Mouse (Mus musculus): ENCODE measurements around the gene Olfr351. TPM values are rescaled to one million over a fixed set of nuclear protein-coding genes. Genes with fewer than 3 reads are reported as not detected.

Olfr351 gene
- not detected for polyA plus RNA-seq (2017; shearing (Covaris generic))

GRCm38 (mm10) chr2:36862560-36862959, at the start of gene Olfr351:
Olfr351 (minus strand) TSS chr2:36862660.

GRCm38 (mm10) chr2:36905380-36905779, 42.9 kb upstream of the Olfr351 start, which contains the start of gene Olfr354:
Olfr354 (plus strand) TSS chr2:36905680.

DNA sequence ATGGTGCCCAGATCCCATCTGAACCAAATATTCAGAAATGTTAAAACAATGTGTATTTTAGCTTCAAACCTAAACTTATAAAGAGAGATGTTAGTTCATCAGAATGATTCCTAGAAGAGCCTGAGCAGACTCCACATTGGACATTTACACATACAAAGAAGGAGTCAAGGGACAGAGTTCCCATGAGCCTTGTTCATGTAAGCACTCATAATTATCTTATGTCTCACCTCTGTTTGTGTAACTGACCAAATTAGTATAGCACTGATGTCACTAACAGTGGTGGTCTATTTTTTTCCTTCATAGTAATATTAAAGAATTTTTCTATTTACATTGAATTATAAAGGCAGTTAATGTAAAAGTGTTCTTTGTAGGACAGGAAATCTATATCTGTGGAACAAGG, 30.4 kb upstream of the Olfr351 start, which contains the start of gene Olfr353:
Gene Olfr353 (minus strand): TSS at position 101 of the 400 bp plus-strand sequence.

GRCm38 (mm10) chr2:36868160-36868559, 5.7 kb upstream of the Olfr351 start, which contains the start of gene Olfr352:
Olfr352 (plus strand) TSS chr2:36868460.

GRCm38 (mm10) chr2:36846010-36846409, 16.4 kb downstream of the Olfr351 start, which contains the start of gene Olfr350:
Olfr350 (plus strand) TSS chr2:36846310.

DNA sequence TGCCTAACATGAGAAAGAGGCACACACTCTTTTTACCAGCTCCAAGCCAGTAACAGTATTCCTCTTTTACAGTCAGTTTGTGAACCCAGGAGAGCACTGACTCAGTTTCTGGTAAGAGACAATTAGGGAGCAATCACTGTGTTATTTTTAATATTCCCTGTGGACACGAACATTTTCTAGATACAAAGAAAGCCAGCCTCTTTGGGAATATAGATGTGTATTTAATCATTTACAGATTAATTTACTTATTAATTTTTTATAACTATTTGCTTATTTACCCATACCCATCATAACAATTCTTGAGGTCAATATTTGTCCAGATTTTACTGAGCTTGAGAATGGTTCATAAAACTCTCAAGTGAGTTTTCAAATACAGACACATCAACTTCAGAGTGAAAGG, 45.5 kb downstream of the Olfr351 start, which contains the start of gene Olfr3:
Gene Olfr3 (minus strand): TSS at position 101 of the 400 bp plus-strand sequence.

Other genes with a start within 250 kb of the Olfr351 start
- under 1 TPM in 1 of 2 experiments, not detected in 1; 0.21 TPM for gene Olfr345, start 222.6 kb downstream of the Olfr351 start, polyA plus RNA-seq (2017; shearing (Covaris generic))
- under 1 TPM; 0.07 to 0.16 TPM for gene Olfr346, start 176.9 kb downstream of the Olfr351 start, polyA plus RNA-seq (2017; shearing (Covaris generic))
- not detected for gene Olfr347, start 130.8 kb downstream of the Olfr351 start, polyA plus RNA-seq (2017; shearing (Covaris generic))
- under 1 TPM in 1 of 2 experiments, not detected in 1; 0.11 TPM for gene Olfr348, start 78.4 kb downstream of the Olfr351 start, polyA plus RNA-seq (2017; shearing (Covaris generic))
- gene Olfr50, start 72.1 kb downstream of the Olfr351 start, polyA plus RNA-seq (2017; shearing (Covaris generic)) = not detected
- gene Olfr3, start 45.6 kb downstream of the Olfr351 start, polyA plus RNA-seq (2017; shearing (Covaris generic)) = not detected
- gene Olfr350, start 16.4 kb downstream of the Olfr351 start, polyA plus RNA-seq (2017; shearing (Covaris generic)) = not detected
- gene Olfr352, start 5.8 kb upstream of the Olfr351 start, polyA plus RNA-seq (2017; shearing (Covaris generic)) = not detected
- gene Olfr353, start 30.3 kb upstream of the Olfr351 start, polyA plus RNA-seq (2017; shearing (Covaris generic)) = not detected
- not detected for gene Olfr354, start 43.0 kb upstream of the Olfr351 start, polyA plus RNA-seq (2017; shearing (Covaris generic))
- gene Olfr355, start 66.2 kb upstream of the Olfr351 start, polyA plus RNA-seq (2017; shearing (Covaris generic)) = not detected
- gene Olfr356, start 74.5 kb upstream of the Olfr351 start, polyA plus RNA-seq (2017; shearing (Covaris generic)) = not detected
- under 1 TPM in 1 of 2 experiments, not detected in 1; 0.07 TPM for gene Olfr357, start 131.2 kb upstream of the Olfr351 start, polyA plus RNA-seq (2017; shearing (Covaris generic))
- gene Olfr358, start 146.7 kb upstream of the Olfr351 start, polyA plus RNA-seq (2017; shearing (Covaris generic)) = not detected
- not detected for gene Olfr360, start 203.1 kb upstream of the Olfr351 start, polyA plus RNA-seq (2017; shearing (Covaris generic))
- gene Olfr361, start 226.6 kb upstream of the Olfr351 start, polyA plus RNA-seq (2017; shearing (Covaris generic)) = not detected